Mouse (Mus musculus) retina, adult 2 months (tissue): ENCODE data around the gene Id2.

Experiments used
- DNase-seq: peaks from one replicate; pipeline ENCODE4 v3.0.0-alpha.2; 2012; ENCODE audit warnings: low read depth, low spot score

Gene Id2

GRCm38 (mm10) chr12:25108865-25109264 is 11.9 kb upstream of the Id2 start:
- no peak for DNase-seq

- DNase-seq = no peak
Observed at GRCm38 (mm10) chr12:25104541-25104940, 7.6 kb upstream of the Id2 start.

GRCm38 (mm10) chr12:25103911-25104310 is 7.0 kb upstream of the Id2 start:
- no peak for DNase-seq

GRCm38 (mm10) chr12:25101389-25101788 is 4.4 kb upstream of the Id2 start:
- DNase-seq = no peak

- no peak for DNase-seq
Observed at GRCm38 (mm10) chr12:25100411-25101217, 3.7 kb upstream of the Id2 start.

- DNase-seq = no peak
Observed at GRCm38 (mm10) chr12:25099563-25100408, 2.8 kb upstream of the Id2 start.

- DNase-seq = no peak
Observed at GRCm38 (mm10) chr12:25099313-25099562, 2.3 kb upstream of the Id2 start.

- DNase-seq = no peak
Observed at GRCm38 (mm10) chr12:25098561-25099312, 1.8 kb upstream of the Id2 start.

GRCm38 (mm10) chr12:25098161-25098550 is 1.2 kb upstream of the Id2 start:
- no peak for DNase-seq

GRCm38 (mm10) chr12:25097210-25098160 is 545 bp upstream of the Id2 start:
- DNase-seq = no peak

GRCm38 (mm10) chr12:25096640-25097051 is 294 bp downstream of the Id2 start:
- DNase-seq = no peak

- DNase-seq = peak; percentile 84
Observed at GRCm38 (mm10) chr12:25095974-25096639, 833 bp downstream of the Id2 start.

- DNase-seq = no peak
Observed at GRCm38 (mm10) chr12:25095538-25095937, 1.4 kb downstream of the Id2 start.

- DNase-seq = no peak
Observed at GRCm38 (mm10) chr12:25094621-25095521, 2.1 kb downstream of the Id2 start.

GRCm38 (mm10) chr12:25093241-25093774 is 3.6 kb downstream of the Id2 start:
- no peak for DNase-seq

- DNase-seq = no peak
Observed at GRCm38 (mm10) chr12:25092751-25093211, 4.2 kb downstream of the Id2 start.

- DNase-seq = no peak
Observed at GRCm38 (mm10) chr12:25092027-25092704, 4.8 kb downstream of the Id2 start.

GRCm38 (mm10) chr12:25089433-25089832 is 7.5 kb downstream of the Id2 start:
- no peak for DNase-seq

GRCm38 (mm10) chr12:25086966-25087365 is 10.0 kb downstream of the Id2 start:
- DNase-seq = no peak
